In the genomic region with DNA sequence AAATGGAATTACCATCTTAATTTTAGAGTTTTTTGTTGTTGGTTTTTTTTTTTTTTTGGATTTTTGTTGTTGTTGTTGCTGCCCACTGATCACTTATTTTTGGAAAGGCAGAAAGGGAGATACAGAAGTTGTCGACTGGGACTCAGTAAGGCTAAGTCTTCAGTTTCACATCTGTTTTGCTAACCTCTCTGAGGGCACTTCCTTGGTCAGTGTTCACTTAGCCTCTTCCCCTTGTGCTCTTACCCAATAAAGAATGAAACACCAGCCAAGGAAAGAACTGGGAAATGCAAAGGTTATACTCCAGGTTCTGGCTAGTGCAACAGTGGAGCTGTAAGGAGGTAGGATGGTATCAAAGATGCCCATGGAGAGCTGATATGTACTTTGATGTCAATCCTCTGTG, we compare ENCODE assay signal across 32 mouse cellular contexts. TPM values are rescaled to one million over a fixed set of nuclear protein-coding genes. Genes with fewer than 3 reads are reported as not detected.
"Had no signal": no experiment of that assay in that cellular context is flagged by ENCODE, and none has a peak within 500 bp of the region (broad histone marks: within the 10 kb centered on the region; RNA-seq: fewer than 3 reads in every experiment).

No protein-coding gene starts in this region.

- DNase-seq: left cerebral cortex, postnatal 4 days; liver; liver, embryonic 13.5 days; liver, postnatal 0 days; lung, adult 18-20 months; lung, adult 2 months; lung, embryonic 14.5 days; lung, postnatal 10 days; lung, postnatal 14 days; lung, postnatal 36 days; lung, postnatal 4 days; midbrain, embryonic 14.5 days had no signal

- H3K4me1 ChIP-seq: limb, embryonic 15.5 days; liver, embryonic 12.5 days; liver, embryonic 15.5 days; megakaryocyte, embryonic 14.5 days; midbrain, embryonic 10.5 days; midbrain, embryonic 12.5 days; midbrain, embryonic 13.5 days; midbrain, embryonic 15.5 days had no signal

- H3K27me3 ChIP-seq: limb, embryonic 12.5 days; limb, embryonic 13.5 days; limb, embryonic 15.5 days; lung, embryonic 15.5 days; midbrain, embryonic 12.5 days; midbrain, embryonic 13.5 days; midbrain, embryonic 15.5 days had no signal

- H3K9me3 ChIP-seq: limb, embryonic 10.5 days; limb, embryonic 12.5 days; limb, embryonic 13.5 days; limb, embryonic 15.5 days; liver, embryonic 12.5 days; liver, embryonic 13.5 days; liver, embryonic 15.5 days; lung, embryonic 15.5 days; megakaryocyte, embryonic 14.5 days; midbrain, embryonic 10.5 days; midbrain, embryonic 12.5 days; midbrain, embryonic 13.5 days; midbrain, embryonic 15.5 days had no signal

- H3K27ac ChIP-seq: left cerebral cortex, adult 2 months; limb, embryonic 10.5 days; limb, embryonic 12.5 days; limb, embryonic 13.5 days; limb, embryonic 15.5 days; liver, embryonic 12.5 days; liver, embryonic 13.5 days; liver, embryonic 14.5 days; liver, embryonic 15.5 days; lung, embryonic 15.5 days; macrophage; midbrain, embryonic 10.5 days; midbrain, embryonic 12.5 days; midbrain, embryonic 13.5 days; midbrain, embryonic 15.5 days had no signal

- ATAC-seq: liver, embryonic 12.5 days; liver, postnatal 0 days; lung, postnatal 0 days; midbrain, embryonic 13.5 days; midbrain, embryonic 15.5 days; midbrain, embryonic 16.5 days had no signal

- H3K4me2 ChIP-seq: limb, embryonic 12.5 days; limb, embryonic 13.5 days; limb, embryonic 15.5 days; liver, embryonic 11.5 days; liver, embryonic 12.5 days; liver, embryonic 13.5 days; liver, embryonic 15.5 days; lung, embryonic 14.5 days; lung, embryonic 15.5 days; midbrain, embryonic 12.5 days; midbrain, embryonic 13.5 days; midbrain, embryonic 15.5 days had no signal

- H3K36me3 ChIP-seq: limb, embryonic 10.5 days; limb, embryonic 12.5 days; limb, embryonic 13.5 days; limb, embryonic 15.5 days; liver, embryonic 12.5 days; liver, embryonic 13.5 days; liver, embryonic 15.5 days; lung, embryonic 15.5 days; midbrain, embryonic 10.5 days; midbrain, embryonic 12.5 days; midbrain, embryonic 13.5 days; midbrain, embryonic 15.5 days had no signal

- H3K9ac ChIP-seq: limb, embryonic 12.5 days; limb, embryonic 13.5 days; limb, embryonic 15.5 days; liver, embryonic 12.5 days; liver, embryonic 13.5 days; liver, embryonic 14.5 days; liver, embryonic 15.5 days; liver, postnatal 0 days; lung, embryonic 14.5 days; lung, embryonic 15.5 days; midbrain, embryonic 12.5 days; midbrain, embryonic 13.5 days; midbrain, embryonic 15.5 days had no signal

- H3K4me3 ChIP-seq: left cerebral cortex, adult 2 months; limb, embryonic 10.5 days; limb, embryonic 12.5 days; limb, embryonic 13.5 days; limb, embryonic 15.5 days; liver, embryonic 12.5 days; liver, embryonic 13.5 days; liver, embryonic 15.5 days; lung, embryonic 15.5 days; megakaryocyte, embryonic 14.5 days; midbrain, embryonic 10.5 days; midbrain, embryonic 12.5 days; midbrain, embryonic 13.5 days; midbrain, embryonic 15.5 days; myocyte had no signal

RNA-seq across cellular contexts. Expression of a gene that starts 5.8 kb away (rescaled TPM):
- total RNA-seq: monocyte, adult 5-6 weeks had no signal
